Mouse (Mus musculus) adrenal gland, adult (tissue): ENCODE measurements around the gene Myo1f.

Experiments
- DNase-seq, 2 experiments: peaks; one replicate each; pipeline ENCODE4 v3.0.0; 2022 to 2023; ENCODE audit warnings: low spot score in 1 of 2; ENCODE audit not compliant: inconsistent age in 2 of 2

Gene Myo1f

GRCm38 (mm10) chr17:33644068-33644467 lies 88.6 kb downstream of the Myo1f start:
- DNase-seq = no peak

- DNase-seq = no peak
Measured at GRCm38 (mm10) chr17:33645073-33645472, 89.6 kb downstream of the Myo1f start.

- no peak for DNase-seq
Measured at GRCm38 (mm10) chr17:33649781-33650475, 94.4 kb downstream of the Myo1f start.
